Mouse (Mus musculus): ENCODE measurements around the gene 9830107B12Rik.
"Not testable (repeated sequence)": the region's sequence is repeated elsewhere in the genome, so short reads cannot be mapped to it uniquely, and the experiment has no call there.

Gene 9830107B12Rik

GRCm38 (mm10) chr17:48146120-48146519 is at the start of gene 9830107B12Rik:
TSS of gene 9830107B12Rik (minus strand) at chr17:48146268.
- no peak for DNase-seq

- DNase-seq: no peak
These were observed 46.3 kb upstream of the 9830107B12Rik start for GRCm38 (mm10) chr17:48192366-48192765.

GRCm38 (mm10) chr17:48185252-48185651 is 39.2 kb upstream of the 9830107B12Rik start:
- no peak for DNase-seq

GRCm38 (mm10) chr17:48167103-48167502 is 21.0 kb upstream of the 9830107B12Rik start, which contains the start of gene A530064D06Rik:
TSS of gene A530064D06Rik (minus strand) at chr17:48167275.
- DNase-seq: not testable (repeated sequence)

GRCm38 (mm10) chr17:48157382-48158076 is 11.5 kb upstream of the 9830107B12Rik start:
- DNase-seq: no peak

- DNase-seq: no peak
These were observed 13.3 kb downstream of the 9830107B12Rik start for GRCm38 (mm10) chr17:48132810-48133209.

- DNase-seq: no peak
These were observed 25.6 kb downstream of the 9830107B12Rik start for GRCm38 (mm10) chr17:48120456-48120855.

- DNase-seq: peak; percentile 21
These were observed 26.4 kb downstream of the 9830107B12Rik start for GRCm38 (mm10) chr17:48119656-48120055.

GRCm38 (mm10) chr17:48118570-48118969 is 27.5 kb downstream of the 9830107B12Rik start:
- DNase-seq: no peak

- DNase-seq: no peak
These were observed 35.4 kb downstream of the 9830107B12Rik start for GRCm38 (mm10) chr17:48110547-48111287.

- DNase-seq: no peak
These were observed 37.5 kb downstream of the 9830107B12Rik start for GRCm38 (mm10) chr17:48108520-48108919.

GRCm38 (mm10) chr17:48107862-48108261 is 38.2 kb downstream of the 9830107B12Rik start:
- no peak for DNase-seq

GRCm38 (mm10) chr17:48107333-48107732 is 38.7 kb downstream of the 9830107B12Rik start:
- DNase-seq: no peak

- peak; percentile 59 for DNase-seq
These were observed 45.3 kb downstream of the 9830107B12Rik start for GRCm38 (mm10) chr17:48100441-48101417.

GRCm38 (mm10) chr17:48099312-48099711 is 46.8 kb downstream of the 9830107B12Rik start:
- DNase-seq: no peak

GRCm38 (mm10) chr17:48098528-48098890 is 47.6 kb downstream of the 9830107B12Rik start:
- no peak for DNase-seq

GRCm38 (mm10) chr17:48097743-48098527 is 48.1 kb downstream of the 9830107B12Rik start:
- DNase-seq: no peak

GRCm38 (mm10) chr17:48097011-48097742 is 48.9 kb downstream of the 9830107B12Rik start:
- no peak for DNase-seq

GRCm38 (mm10) chr17:48096321-48096720 is 49.7 kb downstream of the 9830107B12Rik start:
- no peak for DNase-seq

- DNase-seq: no peak
These were observed 50.3 kb downstream of the 9830107B12Rik start for GRCm38 (mm10) chr17:48095718-48096121.
